Mouse (Mus musculus) megakaryocyte, embryonic 14.5 days (primary cell): ENCODE measurements at regions not wholly inside any gene's neighbourhood (a gene's known extent, or its start where the extent isn't known, plus 50 kb on each side); places are given as distances from the start of the nearest gene placed in this dataset.

Experiments
- FLI1 ChIP-seq: IDR thresholded peaks from 2 replicates; pipeline ENCODE4 v1.6.1; 2012; ENCODE audit warnings: low read length, inconsistent platforms, mixed read lengths
- GATA1 ChIP-seq: IDR thresholded peaks from 3 replicates; pipeline ENCODE4 v1.6.1; 2012; ENCODE audit warnings: mixed read lengths, low read length, inconsistent platforms, borderline replicate concordance

DNA sequence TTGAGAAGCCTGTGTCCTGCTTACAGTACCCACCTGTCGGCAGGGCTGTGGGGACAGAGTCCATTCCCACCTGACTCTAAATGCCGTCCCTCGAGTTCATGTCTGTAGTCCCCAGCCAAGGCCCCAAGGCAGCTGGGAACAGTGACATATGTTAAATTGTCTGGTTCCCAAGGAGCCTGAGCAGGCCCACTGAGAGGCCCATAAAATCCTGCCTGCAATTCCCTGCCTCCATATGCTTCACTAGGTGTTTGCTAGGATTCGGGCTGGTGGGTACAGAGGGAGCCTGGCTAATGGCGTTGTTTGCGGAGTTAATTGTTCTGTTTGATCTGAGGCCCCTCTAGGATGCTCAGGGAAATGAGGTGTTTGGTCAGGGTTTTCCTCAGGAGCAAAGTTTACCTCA, 258.8 kb upstream of the 9630041A04Rik start:
- no peak for TF ChIP-seq FLI1
- TF ChIP-seq GATA1 = no peak
